Mouse (Mus musculus) T-cell, adult 66 days (primary cell): ENCODE data around the gene Rdh16f1. TPM values are rescaled to one million over a fixed set of nuclear protein-coding genes. Genes with fewer than 3 reads are reported as not detected.

Experiments used
- total RNA-seq, 2 experiments: library from RNA; stranded (reverse); gene quantifications; 3 replicates in 1 of 2; 4 replicates in 1 of 2; pipeline ENCODE4 v1.2.4; 2023

Rdh16f1 gene
- total RNA-seq, result under 1 TPM in 1 of 2 experiments, not detected in 1; 0.82 TPM

DNA sequence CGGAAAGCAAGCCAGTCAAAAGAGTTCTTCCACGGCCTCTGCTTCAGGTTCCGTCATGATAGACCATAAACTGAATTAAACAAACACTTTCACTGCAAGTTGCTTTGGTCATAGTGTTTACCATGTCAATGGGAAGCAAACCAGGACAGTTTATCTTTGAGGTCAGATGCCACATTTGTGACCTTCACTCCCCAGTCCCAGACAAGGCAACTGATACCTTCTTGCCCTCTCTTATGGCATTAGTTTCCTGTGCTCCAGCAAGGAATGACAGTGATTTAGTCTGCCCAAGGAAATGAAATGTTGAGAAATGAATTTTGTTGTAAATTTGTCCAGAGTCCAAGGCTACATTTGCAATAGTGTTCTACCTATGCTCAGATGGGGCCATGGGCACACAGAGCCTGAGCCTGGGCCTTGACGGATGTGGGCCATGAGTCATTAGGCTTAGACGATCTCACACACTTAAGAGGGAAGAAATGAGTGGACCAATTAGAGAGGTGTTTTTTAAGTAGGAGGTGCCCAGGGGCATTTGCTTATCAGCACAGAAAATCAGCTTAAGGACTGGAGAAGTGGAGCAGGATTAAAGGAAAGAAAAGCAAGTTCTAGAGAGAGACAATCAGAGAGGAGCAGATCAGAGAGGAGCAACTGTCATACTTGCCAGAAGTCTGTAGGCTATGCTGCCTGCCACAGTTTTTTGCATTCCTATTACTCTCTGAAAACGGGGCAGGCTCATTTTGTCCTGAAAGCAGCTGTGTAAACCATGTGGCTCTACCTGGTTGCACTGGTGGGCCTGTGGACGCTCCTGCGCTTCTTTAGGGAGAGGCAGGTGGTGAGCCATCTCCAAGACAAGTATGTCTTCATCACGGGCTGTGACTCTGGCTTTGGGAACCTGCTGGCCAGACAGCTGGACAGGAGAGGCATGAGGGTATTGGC is at the start of gene Rdh16f1, which contains the start of gene Rdh1:
TSS of gene Rdh16f1 (plus strand) at position 607 of the 930 bp plus-strand sequence.
TSS of gene Rdh1 (plus strand) at position 541 of the 930 bp plus-strand sequence.

GRCm38 (mm10) chr10:127724178-127724577 is 35.4 kb upstream of the Rdh16f1 start, which contains the start of gene Tac2:
TSS of gene Tac2 (plus strand) at chr10:127724478.

GRCm38 (mm10) chr10:127739083-127739660 is 20.4 kb upstream of the Rdh16f1 start, which contains the start of gene Zbtb39:
TSS of gene Zbtb39 (plus strand) at chr10:127739538.

DNA sequence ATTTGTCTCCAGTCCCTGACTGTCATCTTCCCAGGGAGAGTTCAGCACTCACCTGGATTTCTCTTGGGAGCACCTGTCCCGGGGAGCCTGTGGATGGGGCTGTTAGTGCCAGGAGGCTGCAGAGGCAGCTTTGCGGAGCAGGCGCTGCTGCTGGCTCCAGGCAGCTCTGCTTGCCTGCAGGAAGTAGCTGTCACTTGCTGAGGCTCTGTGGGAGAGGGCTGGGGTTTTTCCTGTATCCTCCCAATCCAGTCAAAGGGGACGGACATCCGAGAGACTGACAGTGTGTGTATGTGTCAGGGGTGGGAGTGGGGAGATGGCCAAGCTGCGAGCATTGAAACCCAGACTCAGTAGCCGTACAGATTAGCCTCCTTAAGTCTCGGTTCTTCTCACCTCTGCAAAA is 8.0 kb upstream of the Rdh16f1 start, which contains the start of gene Gpr182:
TSS of gene Gpr182 (minus strand) at position 185 of the 400 bp plus-strand sequence.

DNA sequence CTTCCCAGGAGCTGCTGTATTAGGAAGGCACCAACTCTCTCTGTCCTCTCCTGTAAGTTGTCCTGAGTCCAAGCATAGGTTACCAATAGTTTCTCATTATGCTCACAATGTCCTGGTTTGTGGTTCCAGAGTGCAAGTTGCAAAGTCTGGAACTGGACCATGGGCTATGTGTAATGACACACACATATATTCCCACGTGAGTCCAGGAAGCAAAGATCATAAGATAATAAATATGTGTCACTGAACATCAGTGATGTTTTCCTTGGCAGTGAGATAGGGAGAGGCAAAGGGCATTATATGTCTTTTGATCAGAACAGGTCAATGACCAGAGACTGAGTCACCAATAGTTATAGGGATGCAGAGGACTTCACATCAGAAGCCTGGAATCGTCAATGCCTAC is 16.4 kb downstream of the Rdh16f1 start, which contains the start of gene Rdh9:
TSS of gene Rdh9 (plus strand) at position 376 of the 400 bp plus-strand sequence.

GRCm38 (mm10) chr10:127800891-127801290 is 41.3 kb downstream of the Rdh16f1 start, which contains the start of gene Rdh16:
TSS of gene Rdh16 (plus strand) at chr10:127801152.

Other genes with a start within 250 kb of the Rdh16f1 start
- gene Ndufa4l2, start 244.8 kb upstream of the Rdh16f1 start, total RNA-seq, result not detected
- gene Shmt2, start 237.3 kb upstream of the Rdh16f1 start, total RNA-seq, result 10 to 100 TPM; 95.6 to 98.7 TPM
- not detected for gene Nxph4, start 225.2 kb upstream of the Rdh16f1 start, total RNA-seq
- 1 to 10 TPM; 5.4 to 6.5 TPM for gene Lrp1, start 138.6 kb upstream of the Rdh16f1 start, total RNA-seq
- 100 to 1,000 TPM; 198 to 232 TPM for gene Stat6, start 116.8 kb upstream of the Rdh16f1 start, total RNA-seq
- gene Nemp1, start 92.9 kb upstream of the Rdh16f1 start, total RNA-seq, result 10 to 100 TPM in 1 of 2 experiments, 1 to 10 TPM in 1; 9.4 to 11.9 TPM
- 10 to 100 TPM; 37.4 to 53.9 TPM for gene Nab2, start 91.2 kb upstream of the Rdh16f1 start, total RNA-seq
- gene Myo1a, start 54.6 kb upstream of the Rdh16f1 start, total RNA-seq, result under 1 TPM; 0.15 to 0.73 TPM
- not detected for gene Tac2, start 35.3 kb upstream of the Rdh16f1 start, total RNA-seq
- 10 to 100 TPM; 11.5 to 14.0 TPM for gene Zbtb39, start 20.2 kb upstream of the Rdh16f1 start, total RNA-seq
- gene Gpr182, start 8.1 kb upstream of the Rdh16f1 start, total RNA-seq, result under 1 TPM in 1 of 2 experiments, not detected in 1; 0.15 TPM
- under 1 TPM; 0.17 to 0.36 TPM for gene Rdh1, start 66 bp upstream of the Rdh16f1 start, total RNA-seq
- under 1 TPM in 1 of 2 experiments, not detected in 1; 0.47 TPM for gene Rdh9, start 16.6 kb downstream of the Rdh16f1 start, total RNA-seq
- not detected for gene Rdh16, start 41.4 kb downstream of the Rdh16f1 start, total RNA-seq
- not detected for gene Rdh19, start 90.1 kb downstream of the Rdh16f1 start, total RNA-seq
- gene Rdh16f2, start 106.7 kb downstream of the Rdh16f1 start, total RNA-seq, result not detected
- not detected for gene Rdh7, start 129.0 kb downstream of the Rdh16f1 start, total RNA-seq
- not detected for gene Sdr9c7, start 138.7 kb downstream of the Rdh16f1 start, total RNA-seq
- not detected for gene Hsd17b6, start 247.8 kb downstream of the Rdh16f1 start, total RNA-seq